Mouse (Mus musculus): ENCODE results near the gene Gusb.

DNA sequence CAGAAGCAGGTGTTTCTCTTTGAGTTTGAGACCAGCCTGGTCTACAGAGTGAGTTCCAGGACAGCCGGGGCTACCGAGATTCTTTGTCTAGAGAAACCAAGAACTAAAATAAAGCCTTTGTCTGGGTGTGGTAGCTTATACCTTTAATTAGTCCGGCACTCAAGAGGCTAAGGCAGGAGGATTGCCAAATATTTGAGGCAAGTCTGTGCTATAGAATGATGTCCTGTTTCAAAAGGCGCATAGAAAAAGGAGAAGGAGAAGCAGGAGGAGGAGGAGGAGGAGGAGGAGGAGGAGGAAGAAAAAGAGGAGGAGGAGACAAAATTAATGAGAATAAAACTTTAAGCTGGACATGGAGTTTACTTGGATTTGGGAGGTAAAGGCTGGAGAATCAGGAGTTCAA lies 39.6 kb downstream of the Gusb start:
- TF ChIP-seq CTCF (IDR thresholded peaks at IDR 0.05; ENCODE audit: extremely low read depth, insufficient read length, insufficient replicate concordance, low read depth, low read length) (no peak), POLR2A (IDR thresholded peaks at IDR 0.05; ENCODE audit: low read depth, low read length) (no peak)

Data from small intestine, adult 2 months (tissue).